Mouse (Mus musculus) left cerebral cortex, postnatal 14 days (tissue): ENCODE results near the gene Cenpv. TPM values are rescaled to one million over a fixed set of nuclear protein-coding genes. Genes with fewer than 3 reads are reported as not detected.

ENCODE experiments used
- DNase-seq, 2 experiments: peaks; one replicate each; pipeline ENCODE4 v3.0.0; 2021 to 2022; ENCODE audit warnings: low spot score in 2 of 2, mixed read lengths in 1 of 2
- intact Hi-C: fragments of 180-260 bp; cut with DNase I; formaldehyde crosslinking; loops from one replicate; pipeline ENCODE4 v1.15.1; 2025
- long read RNA-seq, 2 experiments: library from polyadenylated mRNA; stranded (forward); transcript quantifications; one replicate each; pipeline ENCODE4 v2.0.0; 2021
- total RNA-seq, 2 experiments: library from RNA; stranded (reverse); gene quantifications; 2 replicates each; pipeline ENCODE4 v1.2.3; 2021

The Cenpv gene
- 10 to 100 TPM; 37.7 to 45.0 TPM for total RNA-seq
- long read RNA-seq, experiment 1, transcript Cenpv-201 (5 exons, 1,032 nt): major isoform, 27 of 35 reads
- long read RNA-seq, experiment 1, partial matches to known transcripts: 0 of 35 reads
- long read RNA-seq, experiment 1, other reads (novel, unspliced or antisense): 8 of 35 reads
- long read RNA-seq, experiment 2, transcript Cenpv-201 (5 exons, 1,032 nt): major isoform, 19 of 20 reads
- long read RNA-seq, experiment 2, partial matches to known transcripts: 0 of 20 reads
- long read RNA-seq, experiment 2, other reads (novel, unspliced or antisense): 1 of 20 reads

DNA sequence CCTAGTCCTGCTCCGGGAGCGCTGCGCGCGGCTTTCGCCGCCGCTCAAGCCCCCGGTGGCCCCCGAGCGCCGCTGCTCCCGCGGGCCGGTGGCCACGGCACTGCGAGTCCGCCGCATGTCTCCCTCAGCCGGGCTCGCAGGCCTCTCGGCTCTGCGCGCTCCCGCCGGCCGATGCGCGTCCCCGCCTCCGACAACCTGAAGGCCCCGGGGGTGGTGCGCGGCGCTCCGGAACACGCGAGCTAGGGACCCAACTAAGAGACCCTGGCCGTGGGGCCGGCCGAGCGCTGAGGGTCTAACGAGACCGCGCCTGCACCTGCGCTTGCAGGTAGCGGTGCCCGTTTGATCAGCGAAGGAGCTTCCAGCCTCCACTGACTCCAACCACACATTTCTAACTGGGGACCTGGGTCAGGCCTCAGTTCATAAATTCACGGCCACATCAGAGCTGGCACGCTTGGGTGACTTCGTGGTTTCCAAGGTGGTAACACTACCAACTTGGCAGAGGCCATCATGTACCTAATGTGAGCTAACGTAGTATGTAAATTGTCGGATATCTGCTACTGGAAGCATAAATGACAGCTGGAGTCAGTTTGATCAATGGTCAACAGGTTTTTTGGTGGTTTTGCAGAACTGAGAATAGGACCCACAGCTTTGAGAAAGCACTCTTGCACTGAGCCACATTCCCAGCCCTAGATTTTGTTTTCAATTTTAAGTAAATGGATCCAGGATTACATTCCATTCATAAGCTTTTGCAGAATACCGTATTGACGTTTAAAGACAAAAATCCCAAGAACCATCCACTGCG is at the start of gene Cenpv:
Gene Cenpv, minus strand, starts transcription at position 173 of the 802 bp plus-strand sequence.
- intact Hi-C loops: loop anchor here (5.0 kb wide), 1 partner anchor 82 kb away; the partner anchor contains the start of genes Ncor1 and Pigl

DNA sequence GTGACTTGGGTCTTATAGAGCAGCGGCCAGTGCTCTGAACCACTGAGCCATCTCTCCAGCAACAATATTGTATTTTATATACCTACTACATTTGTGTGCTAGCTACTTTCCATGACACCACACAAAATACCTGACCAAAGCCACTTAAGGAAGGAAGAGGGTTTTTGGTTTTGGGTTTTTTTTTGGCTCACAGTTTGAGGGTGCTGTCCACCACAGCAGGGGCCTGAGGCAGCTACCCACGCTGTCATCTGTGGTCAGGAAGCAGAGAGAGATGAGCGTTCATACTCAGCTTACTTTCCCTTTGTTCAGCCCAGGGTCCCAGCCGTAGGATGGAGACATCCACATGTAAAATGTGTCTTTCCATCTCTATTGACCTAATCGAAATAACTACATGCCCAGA is 48.0 kb upstream of the Cenpv start:
- no peak for DNase-seq
- intact Hi-C loops: no loop called here

More for the DNA sequence above, at the start of gene Cenpv:
- peak; percentile 66 to 73 for DNase-seq

DNA sequence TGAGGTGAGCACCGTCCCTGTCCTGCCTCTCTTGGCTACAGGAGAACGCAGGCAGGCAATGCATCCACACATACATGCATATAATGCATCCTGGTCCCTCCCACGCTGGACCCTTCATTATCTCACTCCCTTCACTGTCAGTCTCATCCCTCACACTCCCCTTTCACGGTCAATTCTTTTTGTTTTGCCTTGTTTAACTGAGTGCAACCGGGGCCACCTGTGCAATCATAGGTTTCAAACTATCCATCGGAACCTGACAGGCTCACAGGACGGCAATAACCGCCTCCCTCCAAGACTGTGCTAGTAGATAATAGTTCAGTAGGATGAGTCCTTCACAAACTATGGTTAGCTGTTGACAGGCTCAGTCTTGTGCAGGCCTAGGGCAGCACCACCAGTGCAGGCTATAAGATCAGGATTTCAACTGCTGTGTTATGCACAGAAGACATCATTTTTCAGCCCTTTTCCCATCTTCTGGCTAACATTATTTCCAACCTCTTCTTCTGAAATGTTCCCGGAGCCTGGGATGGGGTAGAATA is 45.7 kb upstream of the Cenpv start:
- intact Hi-C loops: no loop called here
- DNase-seq: no peak

DNA sequence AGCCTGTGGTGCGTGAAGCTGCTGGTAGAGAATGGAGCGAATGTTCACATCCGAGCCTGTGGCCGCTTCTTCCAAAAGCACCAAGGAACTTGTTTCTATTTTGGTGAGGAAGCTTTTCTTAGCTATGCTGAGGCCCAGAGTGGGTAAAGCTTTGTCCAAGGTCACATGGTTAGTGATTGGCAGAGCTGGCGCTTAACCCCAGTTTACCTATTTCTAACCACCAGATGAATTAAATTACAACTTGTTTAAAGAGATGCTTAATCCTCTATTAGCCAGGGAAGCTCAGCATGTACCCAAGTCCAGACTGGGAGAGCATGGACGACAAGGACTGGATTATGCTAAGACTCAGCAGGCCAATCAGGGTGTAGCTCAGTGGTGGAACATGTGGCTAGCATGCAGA is 44.0 kb upstream of the Cenpv start:
- intact Hi-C loops: no loop called here
- DNase-seq: no peak

DNA sequence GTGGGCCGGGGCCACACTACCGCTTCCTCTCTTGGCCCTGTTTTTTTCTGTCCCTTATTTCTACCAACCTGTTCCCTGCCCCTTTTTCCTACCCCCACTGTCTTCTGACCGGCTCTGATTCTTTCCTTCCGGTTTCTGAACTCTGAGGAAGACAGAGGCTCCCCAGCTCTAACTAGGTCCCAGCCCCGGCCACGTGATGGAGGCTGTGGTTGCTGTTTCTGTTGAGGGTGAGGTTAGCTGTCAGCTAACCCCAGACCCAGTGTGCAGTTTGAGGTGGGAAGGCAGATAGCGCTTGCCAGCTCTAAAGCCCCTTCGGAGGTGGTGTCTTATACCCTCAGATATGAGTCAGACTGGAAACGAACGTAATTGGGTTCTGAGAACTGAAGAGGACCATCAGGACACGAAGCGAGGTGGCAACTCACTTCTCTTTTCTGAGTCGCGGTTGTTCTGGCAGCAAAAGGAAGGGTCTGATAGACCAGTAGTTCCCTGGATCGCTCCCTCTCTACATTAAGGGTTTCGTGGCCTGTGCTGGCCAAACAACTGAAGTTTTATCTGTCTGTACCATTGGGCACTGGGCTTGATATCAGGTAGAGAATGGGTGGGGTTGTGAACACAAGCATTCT is 37.6 kb upstream of the Cenpv start:
- intact Hi-C loops: no loop called here

DNA sequence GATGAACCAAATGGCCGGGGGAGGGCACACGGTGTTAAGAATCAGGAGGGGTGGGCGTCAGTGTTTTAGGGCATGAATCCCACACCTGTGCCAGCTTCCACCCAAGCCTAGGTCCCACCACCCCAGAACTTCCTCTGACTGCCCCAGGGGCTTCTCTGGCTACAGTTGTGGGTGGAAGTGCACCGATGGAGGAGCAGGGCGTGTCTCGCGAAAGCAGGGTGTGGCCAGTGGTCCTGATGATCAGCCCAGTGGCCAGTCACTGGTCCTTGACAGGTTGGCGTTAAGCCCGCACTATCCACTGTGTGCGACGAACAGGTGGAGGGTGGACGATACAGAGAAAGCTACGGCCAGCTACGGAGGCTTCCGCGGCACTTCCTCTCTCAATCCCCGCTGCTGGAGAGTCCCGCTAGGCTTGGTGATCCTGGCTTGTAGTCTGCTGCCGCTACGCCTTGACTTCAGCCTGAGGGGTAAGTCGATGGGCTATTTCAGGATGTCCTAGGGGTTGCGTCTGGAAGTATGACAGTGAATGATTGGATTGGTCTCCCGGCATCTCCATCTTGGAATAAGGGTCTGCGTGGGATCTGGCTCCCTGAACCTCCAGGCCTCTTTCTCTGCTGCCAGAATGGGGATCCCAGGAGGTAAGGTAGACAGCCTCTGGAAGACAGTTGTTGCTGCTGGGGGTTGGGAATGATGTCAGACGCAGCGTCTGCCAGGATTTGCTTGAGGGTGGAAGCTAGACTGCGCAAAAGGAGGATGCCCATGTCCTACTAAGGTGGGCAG is 36.8 kb upstream of the Cenpv start:
- peak; percentile 58 to 69 for DNase-seq
- intact Hi-C loops: no loop called here

More for the DNA sequence above, 37.6 kb upstream of the Cenpv start:
- peak in 1 of 2 experiments; percentile 34 for DNase-seq

DNA sequence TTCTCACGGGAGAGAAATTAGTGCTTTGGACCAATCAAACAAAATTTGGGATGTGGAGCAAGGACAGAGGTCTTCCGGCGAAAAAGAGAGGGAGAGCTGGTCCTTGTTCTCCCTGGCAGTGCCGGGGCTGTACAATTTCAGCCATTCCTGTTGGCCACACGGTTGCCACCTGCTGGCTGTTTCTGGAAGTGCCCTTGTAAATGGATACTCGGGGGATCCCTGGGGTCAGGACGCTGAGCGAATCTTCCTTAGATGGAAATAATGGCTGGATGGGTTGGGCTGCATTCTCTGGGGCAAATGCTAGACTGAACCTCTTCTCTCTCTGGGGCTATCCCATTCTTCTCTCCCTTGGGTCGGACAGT is 36.2 kb upstream of the Cenpv start:
- peak; percentile 88 to 91 for DNase-seq
- intact Hi-C loops: no loop called here

DNA sequence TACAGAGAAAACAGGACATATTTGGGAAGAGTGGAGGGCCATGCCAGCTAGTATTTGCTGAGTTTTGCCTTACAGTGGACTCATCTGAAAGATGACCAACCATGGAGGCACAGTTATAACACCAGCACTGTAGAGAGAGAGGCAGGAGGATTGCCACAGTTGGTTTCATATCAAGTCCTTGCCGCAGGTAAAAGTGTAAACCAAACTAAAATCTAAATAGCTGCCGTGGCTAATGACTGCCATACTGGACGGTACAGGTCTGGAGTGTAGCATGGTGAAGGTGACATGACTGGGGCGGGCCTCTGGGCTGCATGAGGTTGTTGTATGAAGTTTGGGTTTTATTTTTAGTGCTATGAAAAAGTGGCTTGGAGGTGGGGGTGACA is 35.6 kb upstream of the Cenpv start:
- DNase-seq: no peak
- intact Hi-C loops: no loop called here

DNA sequence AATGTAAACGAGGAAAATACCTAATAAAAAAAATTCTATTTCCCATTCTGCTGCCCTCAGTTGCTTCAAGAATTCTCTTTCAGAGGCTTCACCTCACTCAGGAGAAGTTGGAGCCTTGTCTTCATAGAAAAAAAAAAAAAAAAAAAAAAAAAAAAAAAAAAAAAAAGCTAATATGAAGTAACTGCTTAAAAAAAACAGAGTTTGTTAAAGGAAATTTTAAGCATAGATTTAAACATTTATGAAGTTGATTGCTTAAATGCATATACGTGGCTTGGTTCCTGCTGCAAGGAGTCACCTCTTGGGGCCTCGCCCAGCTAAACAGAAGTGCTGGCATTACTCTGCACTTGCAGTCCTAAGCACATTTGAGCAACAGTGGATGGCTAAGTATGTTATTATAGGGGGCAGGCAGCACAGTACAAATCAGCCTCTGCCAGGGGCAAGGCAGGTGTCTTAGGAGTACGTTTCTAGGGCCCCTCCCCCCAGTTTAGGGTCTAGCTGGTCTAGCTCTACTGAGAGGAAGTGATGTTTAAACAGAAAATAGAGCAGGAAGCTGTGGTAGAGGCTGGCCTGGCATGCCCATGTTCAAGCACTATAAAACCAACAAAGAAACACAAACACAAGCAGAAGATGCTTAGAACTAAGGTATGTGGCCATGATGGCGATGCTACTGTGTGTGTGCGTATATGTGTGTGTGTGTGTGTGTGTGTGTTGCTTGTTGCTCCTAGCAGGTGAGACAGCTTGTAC is 35.1 kb upstream of the Cenpv start, which contains the start of gene Trpv2:
Gene Trpv2, plus strand, starts transcription at position 528 of the 744 bp plus-strand sequence.
- no peak for DNase-seq
- intact Hi-C loops: no loop called here

DNA sequence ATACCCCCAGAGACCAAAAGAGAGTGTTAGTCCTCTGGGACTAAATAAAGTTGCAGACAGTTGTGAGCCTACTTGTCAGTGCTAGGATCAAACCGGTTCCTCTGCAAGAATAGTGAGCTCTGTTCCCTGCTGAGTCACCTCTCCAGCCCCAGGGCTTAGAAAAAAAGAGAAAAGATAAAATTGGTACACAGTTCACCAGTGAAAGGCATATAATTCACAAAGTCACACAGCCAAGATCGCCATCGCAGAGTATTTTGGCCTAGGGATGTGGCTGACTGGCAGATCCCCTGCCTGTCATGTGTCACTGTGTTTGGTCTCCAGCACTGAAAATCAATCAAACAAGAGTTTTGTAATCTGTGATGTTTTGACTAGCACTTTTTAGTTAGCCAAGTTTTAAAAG is 29.2 kb upstream of the Cenpv start:
- intact Hi-C loops: no loop called here
- DNase-seq: no peak

DNA sequence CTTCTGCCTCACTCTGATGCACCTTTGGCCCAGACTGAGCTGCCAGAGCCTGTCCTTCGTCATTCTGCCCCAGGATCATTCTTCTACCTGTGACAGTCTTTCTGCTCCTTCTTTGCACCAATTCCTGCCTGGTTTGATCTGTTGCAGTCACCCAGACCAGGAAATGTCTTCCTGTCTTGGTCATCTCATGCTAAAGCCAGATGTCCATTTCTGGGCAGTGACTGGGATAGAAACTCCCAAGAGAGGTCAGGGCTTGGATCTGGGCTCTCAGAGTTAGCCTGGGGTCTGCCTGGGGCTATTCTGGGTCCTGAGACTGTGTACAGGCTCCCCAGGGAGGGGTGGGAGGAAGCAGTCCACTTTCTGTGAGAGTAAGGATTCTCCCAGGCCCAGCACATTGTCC is 27.1 kb upstream of the Cenpv start:
- intact Hi-C loops: no loop called here

DNA sequence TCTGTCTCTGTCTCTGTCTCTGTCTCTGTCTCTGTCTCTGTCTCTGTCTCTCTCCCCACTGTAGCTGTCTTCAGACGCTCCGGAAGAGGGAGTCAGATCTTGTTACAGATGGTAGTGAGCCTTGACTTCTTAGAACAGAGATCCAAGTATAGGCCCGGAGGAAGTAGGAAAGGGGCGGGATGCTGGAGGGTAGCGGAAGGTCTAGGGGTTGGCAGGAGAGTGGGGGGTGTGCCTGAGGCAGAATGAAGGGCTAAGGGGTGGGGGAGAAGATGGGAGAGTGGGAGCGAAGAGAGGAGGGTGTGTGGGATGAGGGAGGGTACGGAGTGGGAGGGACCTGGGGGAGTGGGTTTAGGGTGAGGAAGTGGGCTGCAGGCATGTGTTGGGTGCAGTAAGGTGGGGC is 26.7 kb upstream of the Cenpv start:
- intact Hi-C loops: no loop called here
- no peak for DNase-seq

More for the DNA sequence above, 27.1 kb upstream of the Cenpv start:
- no peak for DNase-seq

DNA sequence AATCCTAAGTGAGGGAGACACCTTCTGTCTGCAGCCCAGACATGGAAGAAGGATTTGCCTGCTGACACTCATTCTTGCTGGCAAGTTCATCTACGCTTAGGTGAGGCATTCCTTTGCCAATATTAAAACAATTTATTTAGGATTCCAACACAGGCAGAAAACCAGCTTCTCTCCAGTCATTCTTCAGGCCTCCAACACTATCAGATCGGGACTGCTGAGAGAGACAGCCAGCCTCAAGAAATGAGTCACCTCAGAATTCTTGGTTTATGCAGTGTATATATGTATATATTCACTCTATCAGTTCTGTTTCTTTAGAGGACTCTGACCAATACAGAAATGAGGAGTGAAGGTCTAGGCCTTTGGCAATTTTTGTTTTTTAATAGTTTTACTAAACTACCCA is 24.5 kb upstream of the Cenpv start:
- intact Hi-C loops: no loop called here
- no peak for DNase-seq

DNA sequence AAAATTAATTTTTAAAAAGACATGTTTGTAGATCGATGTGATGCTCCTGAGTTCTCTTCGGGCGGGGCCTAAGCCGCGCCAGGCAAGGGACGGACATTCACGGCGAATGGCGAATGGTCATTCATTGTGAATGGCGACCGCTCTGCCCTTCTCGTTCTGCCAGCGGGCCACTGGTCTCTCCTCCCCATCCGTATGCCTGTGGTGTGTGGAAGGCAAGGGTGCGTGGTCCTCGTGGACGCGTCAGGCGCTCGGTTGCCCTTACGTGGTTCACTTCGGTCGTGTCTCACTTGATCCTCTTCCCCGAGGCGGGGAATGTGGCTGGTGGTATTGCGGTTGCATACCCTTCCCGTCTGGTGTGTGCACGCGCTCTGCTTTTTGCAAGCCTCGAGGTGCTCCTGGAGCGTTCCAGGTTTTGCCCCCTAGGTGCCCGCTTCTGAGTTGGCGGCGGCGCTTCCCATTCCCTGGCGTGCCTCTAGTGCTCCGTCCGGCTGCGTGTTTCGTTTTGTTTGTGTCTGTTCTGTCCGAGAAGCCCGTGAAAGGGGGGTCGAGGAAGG is 21.5 kb upstream of the Cenpv start:
- intact Hi-C loops: no loop called here
- DNase-seq: no peak

DNA sequence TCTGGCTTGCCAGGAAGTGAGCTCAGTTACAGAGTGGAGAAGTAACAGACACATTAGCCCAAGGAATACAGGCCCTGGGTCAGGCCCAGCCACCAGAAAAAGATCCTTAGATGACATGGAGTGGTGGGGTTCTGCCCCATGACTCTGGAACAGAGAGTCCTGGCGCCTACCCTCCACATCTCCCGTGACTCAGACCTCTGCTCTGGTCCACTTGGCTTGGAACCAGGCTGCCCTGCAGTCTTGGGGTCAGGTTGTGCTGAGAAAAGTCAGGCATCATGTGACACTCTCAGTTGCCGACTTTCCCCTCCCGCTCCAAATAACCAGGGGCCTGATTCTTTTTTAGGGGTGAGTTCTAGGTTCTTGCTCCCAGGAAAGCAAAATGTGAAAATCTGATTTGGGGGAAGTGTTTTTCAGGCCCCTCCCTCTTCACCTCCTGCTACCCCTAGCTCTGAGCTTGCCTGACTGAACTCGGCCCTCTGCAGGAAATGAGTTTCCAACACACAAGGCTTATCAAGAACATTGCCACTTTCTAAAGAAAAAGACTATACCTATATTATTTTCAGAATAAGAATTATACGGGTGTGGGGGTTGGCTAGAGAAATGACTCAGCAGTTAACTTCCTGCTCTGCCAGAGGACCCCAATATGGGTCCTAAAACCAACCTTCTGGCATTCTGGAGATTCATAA is 20.0 kb upstream of the Cenpv start:
- DNase-seq: no peak

DNA sequence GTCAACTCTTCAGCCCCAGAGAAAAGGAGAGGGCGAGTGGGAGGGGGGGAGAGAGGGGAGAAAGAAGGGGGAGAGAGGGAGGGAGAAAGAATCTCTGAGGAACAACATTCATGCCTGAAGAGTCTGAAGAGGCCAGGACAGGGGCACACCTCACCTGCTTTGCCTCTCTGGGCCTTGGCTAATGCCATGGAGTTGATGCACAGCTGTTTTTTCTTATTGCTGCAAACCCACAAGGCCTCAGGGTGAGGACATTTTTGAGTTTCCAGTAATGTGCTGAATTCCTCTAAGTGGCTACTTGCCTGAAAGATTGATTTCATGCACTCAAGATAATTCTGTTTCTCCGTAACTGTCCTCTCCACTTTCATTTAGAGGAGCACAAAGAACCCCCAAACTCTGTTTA is 19.1 kb upstream of the Cenpv start:
- intact Hi-C loops: no loop called here
- no peak for DNase-seq

More for the DNA sequence above, 20.0 kb upstream of the Cenpv start:
- intact Hi-C loops: no loop called here

DNA sequence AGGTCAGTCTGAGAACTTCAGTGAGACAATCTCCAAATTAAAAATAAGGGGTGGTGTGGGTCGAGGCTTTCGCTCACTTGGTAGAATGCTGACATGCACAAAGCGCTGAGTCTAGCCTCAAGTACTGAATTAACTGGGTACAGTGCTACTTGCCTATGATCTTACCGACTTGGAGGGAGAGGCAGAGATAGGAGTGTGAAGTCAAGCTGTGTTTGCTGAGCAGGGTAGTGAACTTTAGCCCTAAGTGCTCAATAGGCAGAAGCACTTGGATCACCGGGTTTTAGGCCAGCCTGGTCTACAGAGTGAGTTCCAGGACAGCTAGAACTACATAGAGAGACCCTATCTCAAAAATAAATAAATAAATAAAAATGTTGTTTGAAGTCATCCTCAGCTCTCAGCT is 18.1 kb upstream of the Cenpv start:
- DNase-seq: no peak
- intact Hi-C loops: no loop called here

DNA sequence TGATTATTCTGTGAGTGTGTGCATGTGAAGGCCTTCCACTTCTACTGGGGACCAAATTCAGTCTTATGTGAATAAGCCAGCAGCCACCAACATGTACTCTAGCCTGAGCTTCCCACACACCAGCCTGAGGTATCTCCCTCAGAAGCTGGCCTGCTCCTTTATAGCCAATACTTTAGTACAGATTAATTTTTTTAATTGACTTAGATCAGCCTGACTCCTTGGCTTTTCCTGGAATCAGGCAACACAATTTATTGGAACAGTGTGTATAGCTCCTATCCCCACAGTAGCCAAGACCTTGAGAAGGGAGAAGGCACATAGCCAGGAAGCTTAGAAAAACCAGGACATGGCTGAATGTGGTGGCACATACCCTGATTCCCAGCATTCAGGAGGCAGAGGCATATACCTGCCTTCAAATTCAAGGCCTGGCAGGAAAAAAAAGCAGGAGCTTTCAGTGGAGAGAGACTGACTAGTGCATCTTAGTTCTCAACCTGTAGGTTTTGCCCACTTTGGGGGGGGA is 16.9 kb upstream of the Cenpv start:
- DNase-seq: no peak
- intact Hi-C loops: no loop called here
